Mouse (Mus musculus): Measurements from ENCODE around the gene D8Ertd738e. TPM values are rescaled to one million over a fixed set of nuclear protein-coding genes. Genes with fewer than 3 reads are reported as not detected.
A peak's percentile ranks its signal among the peaks of the same experiment; 100 is the strongest.

D8Ertd738e gene
- total RNA-seq, 2 experiments from 2014 or later: 140 to 144 TPM

GRCm38 (mm10) chr8:84206666-84207065 lies 42.9 kb downstream of the D8Ertd738e start:
- intact Hi-C loops (cut with DNase I): no loop called here
- no peak for DNase-seq (ENCODE audit: low spot score in 2 of 2)

- no peak for DNase-seq (ENCODE audit: low spot score in 2 of 2)
- intact Hi-C loops (cut with DNase I): no loop called here
Observed at GRCm38 (mm10) chr8:84205073-84205472, 44.4 kb downstream of the D8Ertd738e start.

- intact Hi-C loops (cut with DNase I): no loop called here
- DNase-seq (ENCODE audit: low spot score in 2 of 2): no peak
Observed at GRCm38 (mm10) chr8:84203975-84204772, 45.3 kb downstream of the D8Ertd738e start.

- intact Hi-C loops (cut with DNase I): no loop called here
- DNase-seq (ENCODE audit: low spot score in 2 of 2): peak; percentile 62 to 78
Observed at GRCm38 (mm10) chr8:84202938-84203917, 46.3 kb downstream of the D8Ertd738e start.

- DNase-seq (ENCODE audit: low spot score in 2 of 2): no peak
- intact Hi-C loops (cut with DNase I): no loop called here
Observed at GRCm38 (mm10) chr8:84202466-84202865, 47.1 kb downstream of the D8Ertd738e start.

- no peak for DNase-seq (ENCODE audit: low spot score in 2 of 2)
- intact Hi-C loops (cut with DNase I): no loop called here
Observed at GRCm38 (mm10) chr8:84201545-84202245, 47.8 kb downstream of the D8Ertd738e start.

GRCm38 (mm10) chr8:84200652-84201544 lies 48.6 kb downstream of the D8Ertd738e start:
- peak in 1 of 2 experiments; percentile 57 for DNase-seq (ENCODE audit: low spot score in 2 of 2)
- intact Hi-C loops (cut with DNase I): no loop called here

- no peak for DNase-seq (ENCODE audit: low spot score in 2 of 2)
- intact Hi-C loops (cut with DNase I): no loop called here
Observed at GRCm38 (mm10) chr8:84200126-84200555, 49.4 kb downstream of the D8Ertd738e start.

GRCm38 (mm10) chr8:84199348-84200125 lies 50.0 kb downstream of the D8Ertd738e start:
- intact Hi-C loops (cut with DNase I): no loop called here
- no peak for DNase-seq (ENCODE audit: low spot score in 2 of 2)

- intact Hi-C loops (cut with DNase I): no loop called here
Observed at GRCm38 (mm10) chr8:84198871-84199270, 50.6 kb downstream of the D8Ertd738e start.

GRCm38 (mm10) chr8:84197922-84198774 lies 51.4 kb downstream of the D8Ertd738e start:
- intact Hi-C loops (cut with DNase I): no loop called here
- DNase-seq (ENCODE audit: low spot score in 2 of 2): peak; percentile 80 to 90

More at GRCm38 (mm10) chr8:84198871-84199270, 50.6 kb downstream of the D8Ertd738e start:
- DNase-seq (ENCODE audit: low spot score in 2 of 2): no peak

GRCm38 (mm10) chr8:84197141-84197921 lies 52.2 kb downstream of the D8Ertd738e start:
- peak; percentile 72 to 78 for DNase-seq (ENCODE audit: low spot score in 2 of 2)
- intact Hi-C loops (cut with DNase I): no loop called here
